Mouse (Mus musculus): ENCODE data around the gene Lancl1. TPM values are rescaled to one million over a fixed set of nuclear protein-coding genes. Genes with fewer than 3 reads are reported as not detected.

Lancl1 gene
- polyA plus RNA-seq, 1 experiment, result 135 TPM

GRCm38 (mm10) chr1:67020637-67021161 lies 18.0 kb downstream of the Lancl1 start:
- TF ChIP-seq CTCF (IDR thresholded peaks at IDR 0.05; ENCODE audit: borderline replicate concordance, control insufficient read depth, extremely low read depth, insufficient read depth, low read length, poor library complexity) (no peak), POLR2A (IDR thresholded peaks at IDR 0.05; ENCODE audit: control insufficient read depth, extremely low read depth, insufficient read depth, low read length, poor library complexity) (no peak)
- DNase-seq, result no peak
- Histone ChIP-seq H3K4me1 (replicated peaks; ENCODE audit: control insufficient read depth, insufficient read depth, low read length) (no peaks in the 10 kb centered on the region), H3K4me3 (ENCODE audit: control insufficient read depth, insufficient read depth, low read length) (no peak overlapping the region), H3K27me3 (ENCODE audit: control insufficient read depth, insufficient read depth, low read length) (no peaks in the 10 kb centered on the region), H3K36me3 (ENCODE audit: control insufficient read depth, insufficient read depth, low read length) (peaks cover 7% of the 10 kb centered on the region; the same call in 1 of the 2 replicates), H3K27ac (ENCODE audit: control insufficient read depth, insufficient read depth, low read length) (no peak overlapping the region)
- 95% methylated on average over 13 of the region's 13 CpGs for WGBS

DNA sequence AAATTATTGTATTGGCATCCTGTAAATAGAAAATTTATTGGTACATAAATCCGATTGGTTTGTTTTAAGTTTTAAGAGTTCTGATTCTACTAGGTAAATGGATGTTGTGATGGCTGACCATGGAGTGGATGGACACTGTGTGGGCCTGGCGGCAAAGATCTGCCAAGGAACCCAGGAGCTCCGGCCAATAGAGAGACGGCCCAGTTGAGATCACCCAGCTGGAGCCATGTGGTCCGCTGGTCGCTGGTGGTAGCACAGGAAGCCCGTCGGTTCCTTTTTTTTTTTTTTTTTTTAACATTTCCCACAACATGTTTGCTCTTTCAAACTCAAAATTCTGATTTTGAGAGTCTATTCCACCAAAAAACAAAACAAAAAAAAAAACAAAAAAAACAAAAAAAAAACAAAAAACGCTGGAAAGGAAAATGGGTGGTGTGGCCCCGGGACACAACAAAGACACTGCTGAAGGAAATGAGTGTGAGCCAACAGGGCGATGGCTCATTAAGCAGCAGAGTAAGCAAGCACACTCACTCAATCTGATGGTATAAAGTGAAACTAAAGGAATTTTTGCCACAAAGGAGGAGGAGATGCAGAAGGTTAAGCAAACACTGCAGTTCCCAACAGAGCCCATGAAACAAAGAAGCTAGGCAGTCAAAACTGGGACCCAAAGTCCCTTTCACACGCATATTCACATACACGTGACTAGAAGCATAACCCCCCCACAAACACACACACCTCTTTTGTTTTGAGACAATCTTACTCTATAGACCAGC lies 21.4 kb downstream of the Lancl1 start:
- no peaks in the 10 kb centered on the region for H3K4me1 ChIP-seq (replicated peaks; ENCODE audit: control insufficient read depth, insufficient read depth, low read length)
- no peak overlapping the region for H3K4me3 ChIP-seq (ENCODE audit: control insufficient read depth, insufficient read depth, low read length)
- peaks cover 10% of the 10 kb centered on the region; the same call in 1 of the 2 replicates for H3K36me3 ChIP-seq (ENCODE audit: control insufficient read depth, insufficient read depth, low read length)
- DNase-seq, result no peak
- TF ChIP-seq POLR2A (IDR thresholded peaks at IDR 0.05; ENCODE audit: control insufficient read depth, extremely low read depth, insufficient read depth, low read length, poor library complexity), result no peak
- TF ChIP-seq CTCF (IDR thresholded peaks at IDR 0.05; ENCODE audit: borderline replicate concordance, control insufficient read depth, extremely low read depth, insufficient read depth, low read length, poor library complexity), result no peak
- no peaks in the 10 kb centered on the region for H3K27me3 ChIP-seq (ENCODE audit: control insufficient read depth, insufficient read depth, low read length)
- H3K27ac ChIP-seq (ENCODE audit: control insufficient read depth, insufficient read depth, low read length), result no peak overlapping the region
- 69% methylated on average over 13 of the region's 13 CpGs for WGBS

DNA sequence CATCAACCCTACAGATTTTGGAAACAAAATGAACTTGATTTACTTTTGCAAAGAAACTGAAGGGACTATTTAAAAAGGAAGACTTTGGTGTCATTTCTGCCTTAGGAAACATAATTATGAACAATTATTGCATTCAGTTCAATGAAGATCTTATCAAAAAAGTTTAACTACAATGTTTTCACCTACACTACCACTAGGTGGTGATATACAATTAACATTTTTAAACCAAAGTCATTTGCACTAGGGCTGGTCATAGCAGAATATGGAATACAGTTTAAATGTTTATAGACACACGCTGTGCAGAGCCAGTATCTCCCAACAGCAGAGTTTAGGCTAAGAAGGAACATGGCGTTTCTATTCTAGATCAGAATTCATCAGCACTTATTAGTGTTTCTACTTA lies 24.5 kb downstream of the Lancl1 start:
- Histone ChIP-seq H3K27me3 (ENCODE audit: control insufficient read depth, insufficient read depth, low read length) (no peaks in the 10 kb centered on the region), H3K36me3 (ENCODE audit: control insufficient read depth, insufficient read depth, low read length) (peaks cover 6% of the 10 kb centered on the region; the same call in 1 of the 2 replicates), H3K4me3 (ENCODE audit: control insufficient read depth, insufficient read depth, low read length) (no peak overlapping the region), H3K27ac (ENCODE audit: control insufficient read depth, insufficient read depth, low read length) (no peak overlapping the region), H3K4me1 (replicated peaks; ENCODE audit: control insufficient read depth, insufficient read depth, low read length) (no peaks in the 10 kb centered on the region)
- WGBS, result 75% methylated on average over 2 of the region's 2 CpGs
- no peak for DNase-seq
- TF ChIP-seq CTCF (IDR thresholded peaks at IDR 0.05; ENCODE audit: borderline replicate concordance, control insufficient read depth, extremely low read depth, insufficient read depth, low read length, poor library complexity) (no peak), POLR2A (IDR thresholded peaks at IDR 0.05; ENCODE audit: control insufficient read depth, extremely low read depth, insufficient read depth, low read length, poor library complexity) (no peak)

DNA sequence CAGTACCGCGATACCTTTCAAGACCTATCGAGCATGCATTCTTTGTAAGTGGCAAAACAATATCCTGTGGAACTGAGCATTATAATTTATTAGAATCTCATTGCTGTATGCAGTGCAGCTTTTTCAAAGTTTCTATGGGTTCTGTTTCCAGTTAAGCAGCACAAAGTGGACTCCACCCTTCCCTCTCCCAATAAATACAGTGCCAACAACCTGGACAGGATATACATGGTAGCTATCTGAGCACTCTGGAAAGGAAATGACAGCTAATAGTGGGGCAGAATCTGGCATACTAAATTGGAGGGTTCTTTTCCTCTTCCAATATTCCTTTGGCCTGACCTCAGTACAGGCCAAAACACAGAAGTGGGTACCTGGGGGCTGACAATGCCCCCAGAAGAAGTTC lies 28.2 kb downstream of the Lancl1 start:
- Histone ChIP-seq H3K4me3 (ENCODE audit: control insufficient read depth, insufficient read depth, low read length) (no peak overlapping the region), H3K27me3 (ENCODE audit: control insufficient read depth, insufficient read depth, low read length) (no peaks in the 10 kb centered on the region), H3K36me3 (ENCODE audit: control insufficient read depth, insufficient read depth, low read length) (peaks cover 13% of the 10 kb centered on the region), H3K4me1 (replicated peaks; ENCODE audit: control insufficient read depth, insufficient read depth, low read length) (no peaks in the 10 kb centered on the region), H3K27ac (ENCODE audit: control insufficient read depth, insufficient read depth, low read length) (no peak overlapping the region)
- 98% methylated on average over 3 of the region's 3 CpGs for WGBS
- TF ChIP-seq POLR2A (IDR thresholded peaks at IDR 0.05; ENCODE audit: control insufficient read depth, extremely low read depth, insufficient read depth, low read length, poor library complexity) (no peak), CTCF (IDR thresholded peaks at IDR 0.05; ENCODE audit: borderline replicate concordance, control insufficient read depth, extremely low read depth, insufficient read depth, low read length, poor library complexity) (no peak)
- no peak for DNase-seq

- TF ChIP-seq CTCF (IDR thresholded peaks at IDR 0.05; ENCODE audit: borderline replicate concordance, control insufficient read depth, extremely low read depth, insufficient read depth, low read length, poor library complexity) (no peak), POLR2A (IDR thresholded peaks at IDR 0.05; ENCODE audit: control insufficient read depth, extremely low read depth, insufficient read depth, low read length, poor library complexity) (no peak)
- 37% methylated on average over 3 of the region's 3 CpGs for WGBS
- Histone ChIP-seq H3K27ac (ENCODE audit: control insufficient read depth, insufficient read depth, low read length) (no peak overlapping the region), H3K4me1 (replicated peaks; ENCODE audit: control insufficient read depth, insufficient read depth, low read length) (no peaks in the 10 kb centered on the region), H3K4me3 (ENCODE audit: control insufficient read depth, insufficient read depth, low read length) (no peak overlapping the region), H3K36me3 (ENCODE audit: control insufficient read depth, insufficient read depth, low read length) (peaks cover 31% of the 10 kb centered on the region), H3K27me3 (ENCODE audit: control insufficient read depth, insufficient read depth, low read length) (no peaks in the 10 kb centered on the region)
- DNase-seq, result no peak
Observed at GRCm38 (mm10) chr1:67003699-67004098, 35.0 kb downstream of the Lancl1 start.

DNA sequence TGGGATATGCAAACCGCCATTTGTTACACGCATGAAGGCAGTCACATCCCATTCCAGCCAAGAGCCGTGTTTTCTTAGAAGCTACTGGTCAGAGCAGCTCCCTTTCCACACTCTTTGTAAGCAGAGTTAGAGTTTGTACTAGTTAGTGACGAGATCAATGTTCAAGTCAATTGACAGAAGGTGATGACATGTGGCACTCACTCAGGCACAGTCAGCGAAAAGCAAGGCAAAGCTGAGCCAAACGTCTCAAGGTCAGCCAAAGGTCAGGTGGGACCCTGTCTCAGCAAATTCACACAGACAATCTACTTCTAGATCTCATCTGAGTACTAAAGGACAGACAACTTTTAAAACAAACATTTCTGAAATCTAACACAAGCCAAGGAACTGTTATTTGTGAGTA lies 36.4 kb downstream of the Lancl1 start:
- DNase-seq, result no peak
- H3K4me1 ChIP-seq (replicated peaks; ENCODE audit: control insufficient read depth, insufficient read depth, low read length), result no peaks in the 10 kb centered on the region
- WGBS, result 90% methylated on average over 6 of the region's 6 CpGs
- no peaks in the 10 kb centered on the region for H3K27me3 ChIP-seq (ENCODE audit: control insufficient read depth, insufficient read depth, low read length)
- peaks cover 31% of the 10 kb centered on the region for H3K36me3 ChIP-seq (ENCODE audit: control insufficient read depth, insufficient read depth, low read length)
- no peak for TF ChIP-seq CTCF (IDR thresholded peaks at IDR 0.05; ENCODE audit: borderline replicate concordance, control insufficient read depth, extremely low read depth, insufficient read depth, low read length, poor library complexity)
- no peak overlapping the region for H3K4me3 ChIP-seq (ENCODE audit: control insufficient read depth, insufficient read depth, low read length)
- no peak overlapping the region for H3K27ac ChIP-seq (ENCODE audit: control insufficient read depth, insufficient read depth, low read length)
